9 mouse cellular contexts compared by ENCODE assay signal in the genomic region with DNA sequence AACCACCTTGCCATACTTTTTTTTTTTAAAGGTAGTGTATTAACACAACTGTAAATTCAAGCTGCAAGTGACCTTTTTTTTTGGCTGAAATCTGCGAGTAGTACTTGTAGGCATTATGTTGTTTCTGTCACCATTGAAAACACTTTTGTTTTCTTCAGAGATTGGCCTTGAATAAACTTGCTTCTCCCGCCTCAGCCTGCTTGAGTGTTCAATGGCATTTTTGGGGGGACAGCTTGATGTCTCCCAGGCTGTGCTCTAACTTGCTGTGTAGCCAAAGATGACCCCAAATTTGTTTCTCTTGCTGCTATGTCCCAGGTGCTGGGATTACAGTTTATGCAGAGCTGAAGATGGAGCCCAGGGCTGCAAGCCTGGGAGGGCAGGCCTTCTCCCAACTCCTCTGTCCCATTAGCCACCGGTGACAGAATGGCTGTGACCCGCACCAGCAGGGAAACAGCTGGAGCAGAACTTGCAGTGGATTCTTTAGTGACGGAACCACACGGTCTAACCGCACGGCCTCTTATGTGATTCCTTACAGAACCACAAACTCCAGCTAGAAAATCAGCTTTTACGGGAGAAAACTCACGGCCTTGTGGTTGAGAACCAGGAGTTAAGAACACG. TPM values are rescaled to one million over a fixed set of nuclear protein-coding genes. Genes with fewer than 3 reads are reported as not detected.
A peak's percentile ranks its signal among the peaks of the same experiment; 100 is the strongest.
DNase-seq lines count a peak whose midpoint lies in the region; ATAC-seq and TF ChIP-seq lines count a peak whose summit lies in the region.
"Had no signal": no experiment of that assay in that cellular context is flagged by ENCODE, and none has a peak within 500 bp of the region (broad histone marks: within the 10 kb centered on the region; RNA-seq: fewer than 3 reads in every experiment).

No protein-coding gene starts in this region.

- 21% methylated on average over 11 of the region's 11 CpGs for WGBS in liver, adult 2 months
- WGBS in forebrain, embryonic 13.5 days: 90% methylated on average over 11 of the region's 11 CpGs
- WGBS in neural tube, embryonic 13.5 days: 96% methylated on average over 11 of the region's 11 CpGs

- H3K4me1 ChIP-seq in liver, adult 2 months (ENCODE audit: control insufficient read depth, insufficient read depth, low read length): peaks cover 28% of the 10 kb centered on the region
- peaks cover 22% of the 10 kb centered on the region for H3K4me1 ChIP-seq in forebrain, embryonic 13.5 days
- peaks cover 32% of the 10 kb centered on the region for H3K4me1 ChIP-seq in neural tube, embryonic 13.5 days (replicated peaks)

- peak overlapping the region; percentile 99 for H3K4me3 ChIP-seq in liver, adult 2 months (ENCODE audit: insufficient read depth, low read depth, low read length)
- 0 out of 2 replicates have a peak overlapping the region, but pooled peaks have one; percentile 86 for H3K4me3 ChIP-seq in forebrain, embryonic 13.5 days
- peak overlapping the region; percentile 1; the same call in 1 of the 2 replicates for H3K4me3 ChIP-seq in neural tube, embryonic 13.5 days

- no peaks in the 10 kb centered on the region for H3K27me3 ChIP-seq in liver, adult 2 months (ENCODE audit: control insufficient read depth, insufficient read depth, low read length)
- H3K27me3 ChIP-seq in forebrain, embryonic 13.5 days: no peaks in the 10 kb centered on the region
- no peaks in the 10 kb centered on the region for H3K27me3 ChIP-seq in neural tube, embryonic 13.5 days

- peak; percentile 16 for DNase-seq in liver, adult 2 months (ENCODE audit: extremely low read depth, low read depth, low spot score)
- no peak for DNase-seq in liver
- DNase-seq in kidney, postnatal 4 days: peak; percentile 50 to 57
- no peak for DNase-seq in frontal cortex, postnatal 36 days (ENCODE audit: low spot score in 2 of 2)
- DNase-seq in ovary, postnatal 10 days (ENCODE audit: low spot score): no peak

- H3K36me3 ChIP-seq in liver, adult 2 months (ENCODE audit: control insufficient read depth, insufficient read depth, low read length): peaks cover 42% of the 10 kb centered on the region
- H3K36me3 ChIP-seq in forebrain, embryonic 13.5 days (ENCODE audit: poor library complexity, severe bottlenecking): peaks cover 49% of the 10 kb centered on the region
- H3K36me3 ChIP-seq in neural tube, embryonic 13.5 days: peaks cover 54% of the 10 kb centered on the region

- peak overlapping the region; percentile 76 for H3K4me2 ChIP-seq in forebrain, embryonic 13.5 days
- H3K4me2 ChIP-seq in neural tube, embryonic 13.5 days: peak overlapping the region; percentile 60

- peak overlapping the region; percentile 98 for H3K9ac ChIP-seq in liver, adult 2 months (ENCODE audit: low read depth, low read length)
- H3K9ac ChIP-seq in forebrain, embryonic 13.5 days: peak overlapping the region; percentile 95; the same call in 1 of the 2 replicates
- H3K9ac ChIP-seq in neural tube, embryonic 13.5 days: peak overlapping the region; percentile 98

- no peak for ATAC-seq in forebrain, embryonic 13.5 days
- ATAC-seq in neural tube, embryonic 13.5 days (ENCODE audit: low read depth): no peak
- no peak for ATAC-seq in monocyte, adult 5-6 weeks (replicated peaks; ENCODE audit: insufficient number of reproducible peaks, low FRiP score, low TSS enrichment, poor library complexity, severe bottlenecking)

- TF ChIP-seq CTCF in liver, adult 2 months (IDR thresholded peaks at IDR 0.05; ENCODE audit: low read depth, low read length): no peak

- H3K27ac ChIP-seq in liver, adult 2 months (replicated peaks; ENCODE audit: insufficient read depth, low read depth, low read length): peak overlapping the region; percentile 25
- no peak overlapping the region for H3K27ac ChIP-seq in forebrain, embryonic 13.5 days
- no peak overlapping the region for H3K27ac ChIP-seq in neural tube, embryonic 13.5 days (replicated peaks)

- H3K9me3 ChIP-seq in forebrain, embryonic 13.5 days (replicated peaks): no peaks in the 10 kb centered on the region
- no peaks in the 10 kb centered on the region for H3K9me3 ChIP-seq in neural tube, embryonic 13.5 days

- no peak for TF ChIP-seq POLR2A in liver, adult 2 months (IDR thresholded peaks at IDR 0.05; ENCODE audit: extremely low read depth, insufficient read depth, low read length)

- peaks cover 12% of the 10 kb centered on the region for H3K79me2 ChIP-seq in liver, adult 2 months (ENCODE audit: control insufficient read depth, insufficient read depth, low read length)

RNA-seq across cellular contexts. Expression of gene Xbp1, which starts 2.4 kb away (rescaled TPM):
- 137 and 138 TPM in 2 replicates for total RNA-seq in liver, adult 2 months (2014; rRNA removed)
- polyA plus RNA-seq in liver, adult 2 months (2012; rRNA removed): 147 and 241 TPM in 2 replicates
- 90.6 and 95.2 TPM in 2 replicates for polyA plus RNA-seq in forebrain, embryonic 13.5 days (2015; fragmentation: Nextera tagmentation; extraction: Ambion mirVana)
- 136 and 166 TPM in 2 replicates for polyA plus RNA-seq in neural tube, embryonic 13.5 days (2015; fragmentation: Nextera tagmentation; extraction: Ambion mirVana)
- total RNA-seq in monocyte, adult 5-6 weeks (2017): 247 to 277 TPM (median 261 TPM) in 3 replicates

RNA-seq across cellular contexts. Expression of gene Ccdc117, which starts 19.1 kb away (rescaled TPM):
- total RNA-seq in liver, adult 2 months (2014; rRNA removed): 15.3 and 15.5 TPM in 2 replicates
- 5.2 and 5.4 TPM in 2 replicates for polyA plus RNA-seq in liver, adult 2 months (2012; rRNA removed)
- 15.1 and 15.4 TPM in 2 replicates for polyA plus RNA-seq in forebrain, embryonic 13.5 days (2015; fragmentation: Nextera tagmentation; extraction: Ambion mirVana)
- 12.2 and 14.3 TPM in 2 replicates for polyA plus RNA-seq in neural tube, embryonic 13.5 days (2015; fragmentation: Nextera tagmentation; extraction: Ambion mirVana)
- 45.0 to 57.3 TPM (median 46.3 TPM) in 3 replicates for total RNA-seq in monocyte, adult 5-6 weeks (2017)

RNA-seq across cellular contexts. Expression of gene Ankrd36, which starts 46.6 kb away (rescaled TPM):
- not detected in 2 replicates for total RNA-seq in liver, adult 2 months (2014; rRNA removed)
- polyA plus RNA-seq in liver, adult 2 months (2012; rRNA removed): 0.04 TPM in 1 of 2 replicates, not detected in the other
- polyA plus RNA-seq in forebrain, embryonic 13.5 days (2015; fragmentation: Nextera tagmentation; extraction: Ambion mirVana): not detected in 2 replicates
- polyA plus RNA-seq in neural tube, embryonic 13.5 days (2015; fragmentation: Nextera tagmentation; extraction: Ambion mirVana): not detected in 2 replicates
- total RNA-seq in monocyte, adult 5-6 weeks (2017): 0.95 to 1.7 TPM in 2 of 3 replicates, not detected in the other
- total RNA-seq: left cerebral cortex, postnatal 10 days had no signal

Comparison
In these comparisons a context has a peak if more than half of its experiments do, and no peak if none do; other contexts are left out.
1. DNase-seq: peak in liver, adult 2 months (single experiment) and kidney, postnatal 4 days (2 of 2); none in liver (single experiment), frontal cortex, postnatal 36 days (0 of 2) and ovary, postnatal 10 days (single experiment).
2. H3K4me3 ChIP-seq: peak in every context shown above with its lines; median percentile 99 in liver, adult 2 months; 86 in forebrain, embryonic 13.5 days; 1 in neural tube, embryonic 13.5 days.
3. Peak in every context shown above with its lines, with median percentiles within 50 percentile points of each other: H3K9ac ChIP-seq.